Mouse (Mus musculus): ENCODE measurements around the gene Fnip2. TPM values are rescaled to one million over a fixed set of nuclear protein-coding genes. Genes with fewer than 3 reads are reported as not detected.

Fnip2 gene
- polyA plus RNA-seq, 1 experiment from 2014 or later, result 6.9 TPM

- H3K9me3 ChIP-seq (ENCODE audit: control insufficient read depth, low read length), result no peaks in the 10 kb centered on the region
- no peak overlapping the region for H3K4me3 ChIP-seq (ENCODE audit: low read length)
- WGBS, result 51% methylated on average over 9 of the region's 9 CpGs
- no peak overlapping the region for H3K4me2 ChIP-seq (replicated peaks; ENCODE audit: low read depth, low read length)
- peak; percentile 65 for ATAC-seq (ENCODE audit: low FRiP score, low TSS enrichment)
- H3K36me3 ChIP-seq (ENCODE audit: control insufficient read depth, insufficient read depth, low read length), result no peaks in the 10 kb centered on the region; the same call in 1 of the 2 replicates
- H3K4me1 ChIP-seq (ENCODE audit: control insufficient read depth, insufficient read depth, low read length), result peaks cover 12% of the 10 kb centered on the region; the same call in 1 of the 2 replicates
- no peak overlapping the region for H3K9ac ChIP-seq (ENCODE audit: low read depth, low read length)
- H3K27ac ChIP-seq (ENCODE audit: low read depth, low read length), result peak overlapping the region; percentile 42; the same call in 1 of the 2 replicates
- no peaks in the 10 kb centered on the region for H3K27me3 ChIP-seq (ENCODE audit: control insufficient read depth, insufficient read depth, low read length)
These were observed 8.4 kb downstream of the Fnip2 start for GRCm38 (mm10) chr3:79559021-79559772.

- Histone ChIP-seq H3K4me2 (replicated peaks; ENCODE audit: low read depth, low read length) (no peak overlapping the region), H3K27ac (ENCODE audit: low read depth, low read length) (no peak overlapping the region), H3K4me3 (ENCODE audit: low read length) (no peak overlapping the region), H3K9me3 (ENCODE audit: control insufficient read depth, low read length) (no peaks in the 10 kb centered on the region), H3K27me3 (ENCODE audit: control insufficient read depth, insufficient read depth, low read length) (no peaks in the 10 kb centered on the region), H3K36me3 (ENCODE audit: control insufficient read depth, insufficient read depth, low read length) (no peaks in the 10 kb centered on the region; the same call in 1 of the 2 replicates), H3K4me1 (ENCODE audit: control insufficient read depth, insufficient read depth, low read length) (peaks cover 12% of the 10 kb centered on the region; the same call in 1 of the 2 replicates), H3K9ac (ENCODE audit: low read depth, low read length) (no peak overlapping the region)
- WGBS, result 93% methylated on average over 6 of the region's 6 CpGs
- no peak for ATAC-seq (ENCODE audit: low FRiP score, low TSS enrichment)
These were observed 12.5 kb downstream of the Fnip2 start for GRCm38 (mm10) chr3:79555061-79555460.

- Histone ChIP-seq H3K27ac (ENCODE audit: low read depth, low read length) (no peak overlapping the region), H3K4me2 (replicated peaks; ENCODE audit: low read depth, low read length) (no peak overlapping the region), H3K4me1 (ENCODE audit: control insufficient read depth, insufficient read depth, low read length) (peaks cover 1% of the 10 kb centered on the region; the same call in 1 of the 2 replicates), H3K27me3 (ENCODE audit: control insufficient read depth, insufficient read depth, low read length) (no peaks in the 10 kb centered on the region), H3K9ac (ENCODE audit: low read depth, low read length) (no peak overlapping the region), H3K4me3 (ENCODE audit: low read length) (no peak overlapping the region), H3K9me3 (ENCODE audit: control insufficient read depth, low read length) (no peaks in the 10 kb centered on the region), H3K36me3 (ENCODE audit: control insufficient read depth, insufficient read depth, low read length) (no peaks in the 10 kb centered on the region; the same call in 1 of the 2 replicates)
- ATAC-seq (ENCODE audit: low FRiP score, low TSS enrichment), result no peak
- WGBS, result 96% methylated on average over 3 of the region's 3 CpGs
These were observed 13.8 kb downstream of the Fnip2 start for GRCm38 (mm10) chr3:79553779-79554178.

GRCm38 (mm10) chr3:79551826-79552552 lies 15.6 kb downstream of the Fnip2 start:
- no peaks in the 10 kb centered on the region for H3K4me1 ChIP-seq (ENCODE audit: control insufficient read depth, insufficient read depth, low read length)
- no peak overlapping the region for H3K4me3 ChIP-seq (ENCODE audit: low read length)
- H3K36me3 ChIP-seq (ENCODE audit: control insufficient read depth, insufficient read depth, low read length), result no peaks in the 10 kb centered on the region
- H3K9me3 ChIP-seq (ENCODE audit: control insufficient read depth, low read length), result no peaks in the 10 kb centered on the region
- no peak overlapping the region for H3K4me2 ChIP-seq (replicated peaks; ENCODE audit: low read depth, low read length)
- no peak for ATAC-seq (ENCODE audit: low FRiP score, low TSS enrichment)
- H3K9ac ChIP-seq (ENCODE audit: low read depth, low read length), result no peak overlapping the region
- H3K27me3 ChIP-seq (ENCODE audit: control insufficient read depth, insufficient read depth, low read length), result no peaks in the 10 kb centered on the region
- H3K27ac ChIP-seq (ENCODE audit: low read depth, low read length), result no peak overlapping the region
- 85% methylated on average over 10 of the region's 10 CpGs for WGBS

- no peak for ATAC-seq (ENCODE audit: low FRiP score, low TSS enrichment)
- Histone ChIP-seq H3K4me1 (ENCODE audit: control insufficient read depth, insufficient read depth, low read length) (no peaks in the 10 kb centered on the region), H3K9ac (ENCODE audit: low read depth, low read length) (no peak overlapping the region), H3K4me2 (replicated peaks; ENCODE audit: low read depth, low read length) (no peak overlapping the region), H3K9me3 (ENCODE audit: control insufficient read depth, low read length) (no peaks in the 10 kb centered on the region), H3K27me3 (ENCODE audit: control insufficient read depth, insufficient read depth, low read length) (no peaks in the 10 kb centered on the region), H3K36me3 (ENCODE audit: control insufficient read depth, insufficient read depth, low read length) (no peaks in the 10 kb centered on the region), H3K4me3 (ENCODE audit: low read length) (no peak overlapping the region), H3K27ac (ENCODE audit: low read depth, low read length) (no peak overlapping the region)
- 95% methylated on average over 8 of the region's 8 CpGs for WGBS
These were observed 17.7 kb downstream of the Fnip2 start for GRCm38 (mm10) chr3:79549751-79550393.

GRCm38 (mm10) chr3:79548681-79549437 lies 18.7 kb downstream of the Fnip2 start:
- no peak overlapping the region for H3K4me3 ChIP-seq (ENCODE audit: low read length)
- no peak overlapping the region for H3K27ac ChIP-seq (ENCODE audit: low read depth, low read length)
- no peaks in the 10 kb centered on the region for H3K27me3 ChIP-seq (ENCODE audit: control insufficient read depth, insufficient read depth, low read length)
- no peaks in the 10 kb centered on the region for H3K4me1 ChIP-seq (ENCODE audit: control insufficient read depth, insufficient read depth, low read length)
- no peaks in the 10 kb centered on the region for H3K9me3 ChIP-seq (ENCODE audit: control insufficient read depth, low read length)
- no peak overlapping the region for H3K9ac ChIP-seq (ENCODE audit: low read depth, low read length)
- no peak overlapping the region for H3K4me2 ChIP-seq (replicated peaks; ENCODE audit: low read depth, low read length)
- no peak for ATAC-seq (ENCODE audit: low FRiP score, low TSS enrichment)
- H3K36me3 ChIP-seq (ENCODE audit: control insufficient read depth, insufficient read depth, low read length), result no peaks in the 10 kb centered on the region
- WGBS, result 78% methylated on average over 17 of the region's 17 CpGs

- peak; percentile 82; the same call in 1 of the 2 replicates for ATAC-seq (ENCODE audit: low FRiP score, low TSS enrichment)
- H3K36me3 ChIP-seq (ENCODE audit: control insufficient read depth, insufficient read depth, low read length), result no peaks in the 10 kb centered on the region
These were observed 25.0 kb downstream of the Fnip2 start for GRCm38 (mm10) chr3:79542585-79542984.

GRCm38 (mm10) chr3:79539656-79540055 lies 27.9 kb downstream of the Fnip2 start:
- no peaks in the 10 kb centered on the region for H3K36me3 ChIP-seq (ENCODE audit: control insufficient read depth, insufficient read depth, low read length)
- H3K27me3 ChIP-seq (ENCODE audit: control insufficient read depth, insufficient read depth, low read length), result no peaks in the 10 kb centered on the region
- no peaks in the 10 kb centered on the region for H3K9me3 ChIP-seq (ENCODE audit: control insufficient read depth, low read length)
- H3K4me1 ChIP-seq (ENCODE audit: control insufficient read depth, insufficient read depth, low read length), result peaks cover 4% of the 10 kb centered on the region; the same call in 1 of the 2 replicates
- no peak overlapping the region for H3K4me2 ChIP-seq (replicated peaks; ENCODE audit: low read depth, low read length)
- no peak overlapping the region for H3K9ac ChIP-seq (ENCODE audit: low read depth, low read length)
- ATAC-seq (ENCODE audit: low FRiP score, low TSS enrichment), result no peak
- H3K4me3 ChIP-seq (ENCODE audit: low read length), result no peak overlapping the region
- no peak overlapping the region for H3K27ac ChIP-seq (ENCODE audit: low read depth, low read length)

More at GRCm38 (mm10) chr3:79542585-79542984, 25.0 kb downstream of the Fnip2 start:
- H3K27ac ChIP-seq (ENCODE audit: low read depth, low read length), result no peak overlapping the region
- H3K27me3 ChIP-seq (ENCODE audit: control insufficient read depth, insufficient read depth, low read length), result no peaks in the 10 kb centered on the region
- H3K4me3 ChIP-seq (ENCODE audit: low read length), result no peak overlapping the region
- H3K9ac ChIP-seq (ENCODE audit: low read depth, low read length), result no peak overlapping the region
- H3K4me2 ChIP-seq (replicated peaks; ENCODE audit: low read depth, low read length), result no peak overlapping the region
- 24% methylated on average over 6 of the region's 6 CpGs for WGBS
- peaks cover 4% of the 10 kb centered on the region; the same call in 1 of the 2 replicates for H3K4me1 ChIP-seq (ENCODE audit: control insufficient read depth, insufficient read depth, low read length)
- H3K9me3 ChIP-seq (ENCODE audit: control insufficient read depth, low read length), result no peaks in the 10 kb centered on the region
